Mouse (Mus musculus) lung, embryonic 14.5 days (tissue): ENCODE data around the gene Psip1. TPM values are rescaled to one million over a fixed set of nuclear protein-coding genes. Genes with fewer than 3 reads are reported as not detected.

ENCODE experiments used
- ATAC-seq: fragments of 200-750 bp; cut with Nextera tagmentation; 2 replicates; pipeline ENCODE4 v1.8.0; 2017; ENCODE audit warnings: mild to moderate bottlenecking, moderate TSS enrichment, moderate library complexity; ENCODE audit not compliant: insufficient read depth
- DNase-seq: peaks from one replicate; pipeline ENCODE4 v3.0.0-alpha.2; 2015
- H3K27ac ChIP-seq: fragments of 300-500 bp; sonication (generic); 2 replicates; pipeline ENCODE4 v1.5.1; 2014; ENCODE audit warnings: low read depth, mild to moderate bottlenecking, moderate library complexity
- H3K27me3 ChIP-seq: fragments of 300-500 bp; sonication (generic); 2 replicates; pipeline ENCODE4 v1.6.1; 2014; ENCODE audit warnings: low read length, control low read depth; ENCODE audit not compliant: insufficient read depth
- H3K36me3 ChIP-seq: fragments of 300-500 bp; sonication (generic); 2 replicates; pipeline ENCODE4 v1.6.1; 2014; ENCODE audit warnings: control low read depth; ENCODE audit not compliant: insufficient read depth
- H3K4me1 ChIP-seq: fragments of 300-500 bp; sonication (generic); 2 replicates; pipeline ENCODE4 v1.6.1; 2014; ENCODE audit warnings: antibody characterized with exemption, control low read depth; ENCODE audit not compliant: insufficient read depth
- H3K4me2 ChIP-seq: fragments of 300-500 bp; sonication (generic); 2 replicates; pipeline ENCODE4 v1.6.1; 2014; ENCODE audit warnings: mild to moderate bottlenecking
- H3K4me3 ChIP-seq: fragments of 300-500 bp; sonication (generic); 2 replicates; pipeline ENCODE4 v1.5.1; 2014; ENCODE audit warnings: low read depth, low read length
- H3K9ac ChIP-seq: fragments of 300-500 bp; sonication (generic); 2 replicates; pipeline ENCODE4 v1.6.1; 2014
- H3K9me3 ChIP-seq: fragments of 300-500 bp; sonication (generic); 2 replicates; pipeline ENCODE4 v1.6.1; 2016; ENCODE audit warnings: low read depth, low read length, control low read depth
- CTCF ChIP-seq: IDR thresholded peaks from 2 replicates; pipeline ENCODE4 v1.5.1; 2016; ENCODE audit warnings: antibody characterized with exemption, low read depth
- WGBS: fragments of 180-500 bp; shearing (Covaris S2); extraction: QIAGEN DNeasy Blood & Tissue Kit; methylation state at CpG from one replicate; pipeline ENCODE4 v1.1.7; 2014; 5-methylcytosine and 5-hydroxymethylcytosine counted together
- polyA plus RNA-seq: library from polyadenylated mRNA; unstranded; fragments of >200 nt; fragmentation: Nextera tagmentation; extraction: Ambion mirVana; gene quantifications from 2 replicates; pipeline ENCODE4 v1.2.1, GENCODE M21; 2014

Gene Psip1
- polyA plus RNA-seq, 1 experiment from 2014 or later, result 170 TPM

GRCm38 (mm10) chr4:83432901-83433300 is 53.4 kb downstream of the Psip1 start:
- TF ChIP-seq CTCF, result no peak
- Histone ChIP-seq H3K27ac (no peak overlapping the region), H3K4me1 (no peaks in the 10 kb centered on the region), H3K4me2 (no peak overlapping the region), H3K27me3 (no peaks in the 10 kb centered on the region), H3K9me3 (no peaks in the 10 kb centered on the region), H3K36me3 (peaks cover 81% of the 10 kb centered on the region), H3K9ac (no peak overlapping the region), H3K4me3 (no peak overlapping the region)
- WGBS, result 86% methylated on average over 6 of the region's 6 CpGs
- ATAC-seq (no peak), DNase-seq (no peak)

- Histone ChIP-seq H3K4me2 (no peak overlapping the region), H3K4me3 (no peak overlapping the region), H3K9ac (no peak overlapping the region), H3K27me3 (no peaks in the 10 kb centered on the region), H3K36me3 (peaks cover 82% of the 10 kb centered on the region), H3K9me3 (no peaks in the 10 kb centered on the region), H3K4me1 (no peaks in the 10 kb centered on the region), H3K27ac (no peak overlapping the region)
- ATAC-seq, result no peak
- 95% methylated on average over 7 of the region's 7 CpGs for WGBS
- no peak for DNase-seq
- no peak for TF ChIP-seq CTCF
Measured at GRCm38 (mm10) chr4:83431950-83432349, 54.3 kb downstream of the Psip1 start.

- TF ChIP-seq CTCF, result peak; percentile 23; the same call in 1 of the 2 replicates
- DNase-seq (peak; percentile 32), ATAC-seq (no peak)
- Histone ChIP-seq H3K27ac (no peak overlapping the region), H3K27me3 (no peaks in the 10 kb centered on the region), H3K36me3 (peaks cover 76% of the 10 kb centered on the region), H3K9me3 (no peaks in the 10 kb centered on the region), H3K9ac (no peak overlapping the region), H3K4me2 (no peak overlapping the region), H3K4me3 (no peak overlapping the region), H3K4me1 (no peaks in the 10 kb centered on the region)
- 93% methylated on average over 4 of the region's 4 CpGs for WGBS
Measured at GRCm38 (mm10) chr4:83428845-83429244, 57.4 kb downstream of the Psip1 start.

- no peaks in the 10 kb centered on the region for H3K27me3 ChIP-seq
- H3K9ac ChIP-seq, result no peak overlapping the region
- TF ChIP-seq CTCF, result no peak
- no peak overlapping the region for H3K4me2 ChIP-seq
- no peak for ATAC-seq
- H3K9me3 ChIP-seq, result no peaks in the 10 kb centered on the region
- no peak for DNase-seq
- H3K27ac ChIP-seq, result no peak overlapping the region
- WGBS, result 94% methylated on average over 8 of the region's 8 CpGs
- no peaks in the 10 kb centered on the region for H3K4me1 ChIP-seq
- H3K36me3 ChIP-seq, result peaks cover 78% of the 10 kb centered on the region
- no peak overlapping the region for H3K4me3 ChIP-seq
Measured at GRCm38 (mm10) chr4:83427696-83428095, 58.6 kb downstream of the Psip1 start.

GRCm38 (mm10) chr4:83427141-83427540 is 59.1 kb downstream of the Psip1 start:
- H3K27me3 ChIP-seq, result no peaks in the 10 kb centered on the region
- no peaks in the 10 kb centered on the region for H3K9me3 ChIP-seq
- TF ChIP-seq CTCF, result no peak
- H3K9ac ChIP-seq, result no peak overlapping the region
- no peak overlapping the region for H3K27ac ChIP-seq
- no peak overlapping the region for H3K4me3 ChIP-seq
- ATAC-seq (no peak), DNase-seq (no peak)
- H3K4me2 ChIP-seq, result no peak overlapping the region
- no peaks in the 10 kb centered on the region for H3K4me1 ChIP-seq
- 94% methylated on average over 7 of the region's 7 CpGs for WGBS
- H3K36me3 ChIP-seq, result peaks cover 81% of the 10 kb centered on the region

- WGBS, result 95% methylated on average over 4 of the region's 4 CpGs
- Histone ChIP-seq H3K9ac (no peak overlapping the region), H3K4me1 (no peaks in the 10 kb centered on the region), H3K27ac (no peak overlapping the region), H3K36me3 (peaks cover 70% of the 10 kb centered on the region), H3K9me3 (no peaks in the 10 kb centered on the region), H3K27me3 (no peaks in the 10 kb centered on the region), H3K4me3 (no peak overlapping the region), H3K4me2 (no peak overlapping the region)
- no peak for DNase-seq
- no peak for TF ChIP-seq CTCF
- ATAC-seq, result no peak
Measured at GRCm38 (mm10) chr4:83425119-83425518, 61.1 kb downstream of the Psip1 start.

- no peak overlapping the region for H3K4me3 ChIP-seq
- 90% methylated on average over 6 of the region's 6 CpGs for WGBS
- 0 out of 2 replicates have a peak, but pooled peaks cover 4% of the 10 kb centered on the region for H3K4me1 ChIP-seq
- no peak for ATAC-seq
- DNase-seq, result no peak
- no peaks in the 10 kb centered on the region for H3K27me3 ChIP-seq
- no peak for TF ChIP-seq CTCF
- no peak overlapping the region for H3K4me2 ChIP-seq
- peaks cover 62% of the 10 kb centered on the region for H3K36me3 ChIP-seq
- H3K9me3 ChIP-seq, result no peaks in the 10 kb centered on the region
- H3K27ac ChIP-seq, result no peak overlapping the region
- H3K9ac ChIP-seq, result no peak overlapping the region
Measured at GRCm38 (mm10) chr4:83423641-83424040, 62.6 kb downstream of the Psip1 start.

GRCm38 (mm10) chr4:83418781-83419180 is 67.5 kb downstream of the Psip1 start:
- Histone ChIP-seq H3K9ac (peak overlapping the region; percentile 89), H3K4me2 (peak overlapping the region; percentile 71), H3K27me3 (no peaks in the 10 kb centered on the region), H3K27ac (no peak overlapping the region), H3K9me3 (no peaks in the 10 kb centered on the region), H3K4me1 (0 out of 2 replicates have a peak, but pooled peaks cover 4% of the 10 kb centered on the region), H3K4me3 (peak overlapping the region; percentile 97), H3K36me3 (peaks cover 20% of the 10 kb centered on the region)
- DNase-seq (no peak), ATAC-seq (no peak)
- WGBS, result 61% methylated on average over 2 of the region's 2 CpGs
- TF ChIP-seq CTCF, result no peak
